Mouse (Mus musculus): Measurements from ENCODE around the gene Olfr1427.

DNA sequence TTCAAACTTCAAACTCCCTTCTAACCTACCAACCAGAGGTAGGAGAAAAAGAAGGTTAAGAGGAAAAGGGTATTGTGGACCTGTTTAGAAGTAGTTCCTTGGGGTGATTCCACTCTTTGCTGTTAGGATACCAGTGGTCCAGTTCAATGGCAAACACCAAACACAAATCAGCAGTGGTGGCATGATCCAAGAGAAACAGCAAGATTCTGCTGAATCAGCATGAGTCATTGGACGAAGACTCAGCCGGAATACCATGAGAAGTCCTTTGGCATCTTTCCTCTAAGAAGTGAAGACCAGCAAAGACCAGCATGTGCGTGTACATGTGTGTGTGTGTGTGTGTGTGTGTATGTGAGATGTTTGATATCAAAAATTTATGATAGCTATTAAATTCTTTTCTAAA, 13.3 kb upstream of the Olfr1427 start:
- TF ChIP-seq CTCF (IDR thresholded peaks at IDR 0.05; ENCODE audit: control insufficient read depth, insufficient read depth, low read length) (no peak), POLR2A (IDR thresholded peaks at IDR 0.05; ENCODE audit: borderline replicate concordance, control insufficient read depth, low read depth, low read length) (no peak)
